Mouse (Mus musculus) kidney, postnatal 25 days (tissue): ENCODE results near the gene Gm20388.

Experiments
- DNase-seq, 2 experiments: peaks; one replicate each; pipeline ENCODE4 v3.0.0; 2021; ENCODE audit warnings: mixed read lengths in 2 of 2

Gene Gm20388

GRCm38 (mm10) chr8:120538397-120539240 is 628.0 kb downstream of the Gm20388 start:
- peak; percentile 91 to 98 for DNase-seq

- peak in 1 of 2 experiments; percentile 68 for DNase-seq
These were observed 628.7 kb downstream of the Gm20388 start for GRCm38 (mm10) chr8:120539381-120539774.

GRCm38 (mm10) chr8:120539775-120540625 is 629.4 kb downstream of the Gm20388 start:
- DNase-seq = peak; percentile 50 to 83

- DNase-seq = no peak
These were observed 632.4 kb downstream of the Gm20388 start for GRCm38 (mm10) chr8:120542995-120543394.

- peak; percentile 94 for DNase-seq
These were observed 632.9 kb downstream of the Gm20388 start for GRCm38 (mm10) chr8:120543416-120544055.

- peak; percentile 48 to 58 for DNase-seq
These were observed 633.5 kb downstream of the Gm20388 start for GRCm38 (mm10) chr8:120544155-120544554.

GRCm38 (mm10) chr8:120547562-120547961 is 636.9 kb downstream of the Gm20388 start:
- peak in 1 of 2 experiments; percentile 66 for DNase-seq

- DNase-seq = no peak
These were observed 637.7 kb downstream of the Gm20388 start for GRCm38 (mm10) chr8:120548313-120548761.

GRCm38 (mm10) chr8:120549321-120549921 is 638.8 kb downstream of the Gm20388 start:
- DNase-seq = peak; percentile 45 to 68

- DNase-seq = no peak
These were observed 639.3 kb downstream of the Gm20388 start for GRCm38 (mm10) chr8:120549922-120550321.

GRCm38 (mm10) chr8:120550430-120550829 is 639.8 kb downstream of the Gm20388 start:
- no peak for DNase-seq

GRCm38 (mm10) chr8:120550937-120551676 is 640.5 kb downstream of the Gm20388 start:
- DNase-seq = no peak

GRCm38 (mm10) chr8:120551677-120551980 is 641.0 kb downstream of the Gm20388 start:
- no peak for DNase-seq

- no peak for DNase-seq
These were observed 641.9 kb downstream of the Gm20388 start for GRCm38 (mm10) chr8:120552509-120552908.

- DNase-seq = no peak
These were observed 642.9 kb downstream of the Gm20388 start for GRCm38 (mm10) chr8:120553441-120554123.

- no peak for DNase-seq
These were observed 643.9 kb downstream of the Gm20388 start for GRCm38 (mm10) chr8:120554466-120555039.

- no peak for DNase-seq
These were observed 645.7 kb downstream of the Gm20388 start for GRCm38 (mm10) chr8:120556198-120556892.

GRCm38 (mm10) chr8:120557170-120557965 is 646.7 kb downstream of the Gm20388 start:
- DNase-seq = no peak

- DNase-seq = no peak
These were observed 647.5 kb downstream of the Gm20388 start for GRCm38 (mm10) chr8:120558162-120558561.
